Mouse (Mus musculus) heart, embryonic 11.5 days (tissue): ENCODE results near the gene Hist1h2be. TPM values are rescaled to one million over a fixed set of nuclear protein-coding genes. Genes with fewer than 3 reads are reported as not detected.
"Not testable (repeated sequence)": the region's sequence is repeated elsewhere in the genome, so short reads cannot be mapped to it uniquely, and the experiment has no call there.

Experiments
- ATAC-seq: fragments of 200-750 bp; cut with Nextera tagmentation; replicated peaks from 2 replicates; pipeline ENCODE4 v1.8.0; 2017; ENCODE audit warnings: moderate library complexity; ENCODE audit not compliant: insufficient number of reproducible peaks, low FRiP score, low TSS enrichment
- H3K27ac ChIP-seq: fragments of 300-500 bp; sonication (generic); 2 replicates; pipeline ENCODE4 v1.5.1; 2014; ENCODE audit warnings: mild to moderate bottlenecking, low read depth, low read length
- H3K27me3 ChIP-seq: fragments of 300-500 bp; sonication (generic); 2 replicates; pipeline ENCODE4 v1.6.1; 2014; ENCODE audit warnings: mild to moderate bottlenecking, low read length, mixed read lengths; ENCODE audit not compliant: control insufficient read depth, insufficient read depth
- H3K36me3 ChIP-seq: fragments of 300-500 bp; sonication (generic); 2 replicates; pipeline ENCODE4 v1.6.1; 2014; ENCODE audit warnings: mild to moderate bottlenecking, low read length, moderate library complexity, mixed read lengths; ENCODE audit not compliant: control insufficient read depth, insufficient read depth
- H3K4me1 ChIP-seq: fragments of 300-500 bp; sonication (generic); 2 replicates; pipeline ENCODE4 v1.6.1; 2014; ENCODE audit warnings: low read length; ENCODE audit not compliant: control insufficient read depth, insufficient read depth
- H3K4me2 ChIP-seq: fragments of 300-500 bp; sonication (generic); 2 replicates; pipeline ENCODE4 v1.6.1; 2014; ENCODE audit warnings: mild to moderate bottlenecking, moderate library complexity
- H3K4me3 ChIP-seq: fragments of 300-500 bp; sonication (generic); 2 replicates; pipeline ENCODE4 v1.5.1; 2014; ENCODE audit warnings: low read depth, low read length
- H3K9ac ChIP-seq: fragments of 300-500 bp; sonication (generic); 2 replicates; pipeline ENCODE4 v1.6.1; 2014; ENCODE audit warnings: mild to moderate bottlenecking, low read depth, low read length, moderate library complexity
- H3K9me3 ChIP-seq: fragments of 300-500 bp; sonication (generic); replicated peaks from 2 replicates; pipeline ENCODE4 v1.6.1; 2016; ENCODE audit warnings: low read length; ENCODE audit not compliant: control insufficient read depth
- WGBS: fragments of 180-500 bp; shearing (Covaris S2); extraction: QIAGEN DNeasy Blood & Tissue Kit; methylation state at CpG from one replicate; pipeline ENCODE4 v1.1.7; 2014; ENCODE audit not compliant: insufficient replicate concordance; 5-methylcytosine and 5-hydroxymethylcytosine counted together
- polyA plus RNA-seq: library from polyadenylated mRNA; unstranded; fragments of >200 nt; fragmentation: Nextera tagmentation; extraction: Ambion mirVana; gene quantifications from 2 replicates; pipeline ENCODE4 v1.2.1, GENCODE M21; 2014

The Hist1h2be gene
- polyA plus RNA-seq, 1 experiment from 2014 or later: 2.4 TPM

DNA sequence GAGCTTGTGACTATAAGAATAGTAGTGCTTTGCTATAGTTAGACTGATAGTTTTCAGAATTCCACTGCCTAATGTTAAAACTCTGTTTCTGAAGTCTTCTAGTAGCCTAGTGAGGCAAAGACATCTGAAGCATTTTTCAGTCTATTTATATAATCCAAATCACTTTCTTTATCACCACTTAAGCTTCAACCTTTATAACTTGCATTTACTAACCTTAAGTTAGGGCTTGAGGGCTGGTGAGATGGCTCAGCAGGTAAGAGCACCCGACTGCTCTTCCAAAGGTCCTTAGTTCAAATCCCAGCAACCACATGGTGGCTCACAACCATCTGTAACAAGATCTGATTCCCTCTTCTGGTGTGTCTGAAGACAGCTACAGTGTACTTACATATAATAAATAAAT is 81.1 kb downstream of the Hist1h2be start:
- ATAC-seq, H3K9me3 ChIP-seq, H3K36me3 ChIP-seq, H3K4me1 ChIP-seq, H3K27ac ChIP-seq, H3K9ac ChIP-seq, H3K4me2 ChIP-seq, H3K27me3 ChIP-seq, H3K4me3 ChIP-seq: not testable (repeated sequence)
- 59% methylated on average over 1 of the region's 1 CpGs for WGBS

DNA sequence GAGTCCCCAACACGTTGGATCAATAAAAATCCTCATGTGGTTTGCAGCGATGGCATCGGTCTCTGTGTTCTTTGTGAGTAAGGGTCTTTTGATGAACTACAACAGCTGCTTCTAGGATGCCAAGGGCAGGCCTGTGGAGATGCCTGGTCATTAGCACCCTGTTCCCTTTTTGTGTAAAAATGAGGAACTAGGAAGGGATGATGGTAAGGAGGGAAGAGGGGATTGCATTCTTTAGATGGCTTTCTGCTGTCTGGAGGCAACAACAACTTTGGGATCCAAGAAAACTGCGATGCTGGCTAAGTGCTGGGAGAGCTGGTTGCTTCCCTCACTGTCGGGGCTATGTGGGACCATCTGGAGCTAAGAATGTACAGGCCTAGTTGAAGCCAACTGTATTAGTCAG is 82.7 kb downstream of the Hist1h2be start:
- Histone ChIP-seq H3K9me3 (no peaks in the 10 kb centered on the region), H3K4me1 (0 out of 2 replicates have a peak, but pooled peaks cover 6% of the 10 kb centered on the region), H3K27ac (no peak overlapping the region), H3K4me3 (no peak overlapping the region), H3K36me3 (no peaks in the 10 kb centered on the region), H3K9ac (no peak overlapping the region), H3K4me2 (no peak overlapping the region), H3K27me3 (no peaks in the 10 kb centered on the region)
- no peak for ATAC-seq
- 80% methylated on average over 5 of the region's 5 CpGs for WGBS

DNA sequence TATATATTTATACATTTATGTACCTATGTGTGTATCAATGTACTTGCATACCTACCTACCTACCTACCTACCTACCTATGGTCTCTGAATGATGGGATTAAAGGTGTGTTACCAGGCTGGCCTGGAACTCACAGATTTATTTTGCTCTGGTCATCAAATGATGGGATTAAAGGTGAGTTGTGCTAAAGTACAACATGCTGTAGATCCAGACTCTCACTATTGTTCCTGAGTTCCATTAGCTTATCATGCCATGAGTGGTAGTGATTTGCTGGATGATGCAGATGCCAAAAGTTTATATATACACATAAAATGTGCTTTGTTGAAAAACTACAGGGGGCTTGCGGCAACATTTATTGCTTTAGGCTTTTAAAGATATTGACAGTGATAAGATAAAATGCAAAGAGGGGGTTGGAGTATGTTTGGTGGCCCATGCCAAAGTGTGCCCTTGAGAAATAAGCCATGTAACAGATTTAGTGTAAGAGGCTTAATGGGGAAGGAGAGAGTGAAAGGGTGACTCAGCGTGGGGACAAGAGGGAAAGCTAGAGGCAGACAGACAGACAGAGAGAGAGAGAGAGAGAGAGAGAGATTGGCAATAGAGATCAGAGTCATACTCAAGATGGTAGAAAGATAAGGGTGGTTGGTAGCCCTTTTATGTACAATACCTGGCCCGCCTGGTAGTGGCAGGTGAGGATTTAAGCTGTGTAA is 83.8 kb downstream of the Hist1h2be start:
- Histone ChIP-seq H3K9ac (0 out of 2 replicates have a peak overlapping the region, but pooled peaks have one; percentile 7), H3K36me3 (no peaks in the 10 kb centered on the region), H3K27ac (no peak overlapping the region), H3K9me3 (no peaks in the 10 kb centered on the region), H3K4me1 (peaks cover 12% of the 10 kb centered on the region), H3K4me2 (peak overlapping the region; percentile 30), H3K4me3 (no peak overlapping the region), H3K27me3 (no peaks in the 10 kb centered on the region)
- 84% methylated on average over 3 of the region's 3 CpGs for WGBS
- ATAC-seq: no peak

DNA sequence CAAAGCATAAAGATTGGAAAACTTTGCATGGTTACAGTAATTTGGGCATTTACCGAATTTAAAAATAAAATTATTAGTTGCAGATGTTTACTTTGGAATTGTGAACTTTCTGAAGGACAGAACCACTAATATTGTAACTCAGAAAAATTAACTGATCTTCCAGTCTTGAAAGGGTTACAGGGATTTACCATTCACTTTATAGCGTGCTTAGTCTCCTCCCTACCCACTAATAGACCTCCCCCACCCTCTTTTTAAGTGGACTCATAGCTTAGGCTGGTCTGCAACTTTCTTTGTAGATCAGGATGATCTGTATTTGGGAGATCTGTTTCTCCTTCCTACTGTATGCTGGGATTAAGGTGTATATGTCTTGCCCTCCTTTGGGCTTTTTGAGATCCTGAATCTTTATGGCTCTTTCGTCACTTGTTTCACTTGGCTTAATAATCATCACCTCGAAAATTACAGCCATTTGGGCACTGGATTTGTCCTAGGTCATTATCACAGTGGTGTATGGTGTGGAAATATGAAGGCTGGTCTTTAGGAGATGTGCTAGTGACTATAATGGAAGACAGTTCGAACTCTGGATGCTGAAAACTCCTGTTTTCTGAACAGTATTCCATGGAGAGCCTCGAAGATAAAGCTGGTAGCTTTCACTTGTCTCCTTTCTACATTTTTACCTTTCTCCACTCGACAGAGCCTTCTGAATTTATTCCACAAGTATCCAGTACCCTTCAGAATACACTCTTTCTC is 84.7 kb downstream of the Hist1h2be start:
- Histone ChIP-seq H3K27me3 (no peaks in the 10 kb centered on the region), H3K9me3 (no peaks in the 10 kb centered on the region), H3K27ac (peak overlapping the region; percentile 98), H3K4me2 (peak overlapping the region; percentile 65), H3K36me3 (no peaks in the 10 kb centered on the region), H3K9ac (peak overlapping the region; percentile 66), H3K4me3 (peak overlapping the region; percentile 57), H3K4me1 (peaks cover 12% of the 10 kb centered on the region)
- no peak for ATAC-seq
- 23% methylated on average over 7 of the region's 7 CpGs for WGBS

DNA sequence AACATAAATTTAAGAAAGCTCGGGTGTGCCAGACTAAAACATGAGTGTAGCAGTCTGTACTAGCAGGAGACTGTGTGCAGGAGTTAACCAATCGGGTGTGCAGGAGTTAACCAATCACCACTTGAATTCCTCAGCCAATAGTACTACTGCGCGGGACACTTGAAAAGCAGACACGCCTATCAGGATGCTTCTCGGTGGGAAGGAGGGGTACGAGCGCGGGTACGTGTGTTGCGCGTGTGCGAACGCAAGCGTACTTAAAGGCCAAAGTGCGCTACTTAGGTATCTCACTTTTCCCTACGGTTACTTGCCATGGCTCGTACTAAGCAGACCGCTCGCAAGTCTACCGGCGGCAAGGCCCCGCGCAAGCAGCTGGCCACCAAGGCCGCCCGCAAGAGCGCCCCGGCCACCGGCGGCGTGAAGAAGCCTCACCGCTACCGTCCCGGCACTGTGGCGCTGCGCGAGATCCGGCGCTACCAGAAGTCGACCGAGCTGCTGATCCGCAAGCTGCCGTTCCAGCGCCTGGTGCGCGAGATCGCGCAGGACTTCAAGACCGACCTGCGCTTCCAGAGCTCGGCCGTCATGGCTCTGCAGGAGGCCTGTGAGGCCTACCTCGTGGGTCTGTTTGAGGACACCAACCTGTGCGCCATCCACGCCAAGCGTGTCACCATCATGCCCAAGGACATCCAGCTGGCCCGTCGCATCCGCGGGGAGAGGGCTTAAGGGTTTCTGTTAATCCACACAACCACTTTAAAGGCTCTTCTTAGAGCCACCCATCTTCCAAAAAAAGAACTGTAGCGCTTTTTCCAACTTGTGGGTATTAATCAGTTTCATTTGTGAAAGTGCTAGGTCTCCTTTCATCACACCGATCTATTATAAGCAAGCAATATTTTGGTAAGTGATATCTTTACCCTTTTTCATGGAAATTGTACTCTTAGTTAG is 85.5 kb downstream of the Hist1h2be start, which contains the start of gene Hist1h3g:
TSS of gene Hist1h3g (plus strand) at position 286 of the 939 bp plus-strand sequence.
- 1% methylated on average over 51 of the region's 62 CpGs for WGBS
- not testable (repeated sequence) for H3K27me3 ChIP-seq, H3K9me3 ChIP-seq, H3K36me3 ChIP-seq
- peak within 1 kb of the TSS; percentile 65 for H3K4me2 ChIP-seq
- ATAC-seq: peak; percentile 89
- H3K4me3 ChIP-seq: peak within 1 kb of the TSS; percentile 57
- H3K27ac ChIP-seq: peak within 1 kb of the TSS; percentile 98
- peak within 1 kb of the TSS; percentile 80 for H3K9ac ChIP-seq
- H3K4me1 ChIP-seq: peaks cover 12% of the 10 kb centered on the region

DNA sequence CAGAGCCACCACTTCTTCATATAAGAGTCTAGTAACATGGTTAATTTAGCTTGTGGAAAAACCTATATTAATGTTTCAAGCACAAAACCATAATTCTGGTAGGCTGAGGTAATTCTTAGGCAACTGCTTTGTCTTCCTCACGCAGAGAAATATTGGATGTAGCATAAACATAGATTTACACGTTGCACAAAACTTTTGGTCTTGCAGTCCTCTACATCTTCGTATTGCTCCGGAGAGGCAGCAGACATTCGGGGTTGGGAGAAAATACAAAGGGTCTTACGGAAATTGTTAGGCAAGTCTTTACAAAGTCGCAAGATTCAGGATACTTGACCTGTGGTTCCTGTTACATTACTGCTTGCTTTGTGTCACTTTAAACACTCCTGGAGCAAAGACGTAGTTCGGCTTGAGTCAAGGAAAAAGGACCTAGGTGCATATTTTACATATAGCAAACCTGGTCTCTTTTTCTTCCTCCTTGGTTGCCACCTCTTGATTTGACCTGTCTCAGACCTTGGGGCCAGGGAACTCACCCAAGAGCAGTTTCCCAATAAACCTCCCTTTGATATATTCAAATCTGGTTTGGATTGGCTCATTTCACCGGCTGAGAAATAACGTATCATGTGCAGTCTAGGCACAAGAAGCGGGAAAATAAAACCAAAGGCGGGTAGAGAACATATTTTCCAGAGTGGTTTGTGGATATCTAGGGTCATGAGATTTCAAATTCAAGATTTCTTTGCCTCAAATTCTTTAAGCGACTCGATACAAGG is 86.4 kb downstream of the Hist1h2be start:
- WGBS: 1% methylated on average over 15 of the region's 15 CpGs
- ATAC-seq: no peak

More for the DNA sequence above, 86.4 kb downstream of the Hist1h2be start:
- Histone ChIP-seq H3K27ac (peak overlapping the region; percentile 98), H3K4me1 (peaks cover 12% of the 10 kb centered on the region), H3K4me2 (peak overlapping the region; percentile 65), H3K36me3 (no peaks in the 10 kb centered on the region), H3K4me3 (peak overlapping the region; percentile 57), H3K9me3 (no peaks in the 10 kb centered on the region), H3K9ac (peak overlapping the region; percentile 80), H3K27me3 (no peaks in the 10 kb centered on the region)
